Mouse (Mus musculus): Measurements from ENCODE around the gene Lrif1.
"Not testable (repeated sequence)": the region's sequence is repeated elsewhere in the genome, so short reads cannot be mapped to it uniquely, and the experiment has no call there.

Gene Lrif1

GRCm38 (mm10) chr3:106684830-106685229 is at the start of gene Lrif1:
TSS of gene Lrif1 (plus strand) at chr3:106684987.
- DNase-seq: peak; percentile 85

- DNase-seq: not testable (repeated sequence)
Observed at GRCm38 (mm10) chr3:106672811-106673210, 12.0 kb upstream of the Lrif1 start.

GRCm38 (mm10) chr3:106685381-106685780 is 594 bp downstream of the Lrif1 start:
- DNase-seq: no peak

GRCm38 (mm10) chr3:106721397-106722027 is 36.7 kb downstream of the Lrif1 start:
- peak; percentile 94 to 95 for DNase-seq

GRCm38 (mm10) chr3:106722028-106722945 is 37.5 kb downstream of the Lrif1 start:
- peak; percentile 85 to 86 for DNase-seq

DNA sequence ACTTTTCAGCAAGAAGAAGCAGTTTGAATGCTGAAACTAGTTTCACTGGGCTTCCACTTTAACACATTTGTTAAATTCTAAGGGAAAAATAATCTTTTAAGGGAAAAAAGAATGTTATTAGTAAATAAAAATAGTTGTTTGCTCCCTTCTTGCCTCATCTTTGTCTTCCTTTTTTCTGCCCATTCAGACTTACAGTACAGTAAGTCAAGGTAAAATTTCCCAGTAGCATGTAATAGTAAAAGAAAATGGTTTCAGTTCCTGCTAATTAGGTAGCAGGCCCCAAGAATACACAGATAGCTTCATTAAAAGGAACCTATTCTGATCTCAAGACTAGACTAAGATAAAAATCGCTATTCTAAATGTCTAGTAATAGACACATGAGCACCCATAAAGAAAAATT is 71.1 kb downstream of the Lrif1 start:
- DNase-seq: no peak

GRCm38 (mm10) chr3:106771834-106772233 is 87.0 kb downstream of the Lrif1 start:
- DNase-seq: no peak

DNA sequence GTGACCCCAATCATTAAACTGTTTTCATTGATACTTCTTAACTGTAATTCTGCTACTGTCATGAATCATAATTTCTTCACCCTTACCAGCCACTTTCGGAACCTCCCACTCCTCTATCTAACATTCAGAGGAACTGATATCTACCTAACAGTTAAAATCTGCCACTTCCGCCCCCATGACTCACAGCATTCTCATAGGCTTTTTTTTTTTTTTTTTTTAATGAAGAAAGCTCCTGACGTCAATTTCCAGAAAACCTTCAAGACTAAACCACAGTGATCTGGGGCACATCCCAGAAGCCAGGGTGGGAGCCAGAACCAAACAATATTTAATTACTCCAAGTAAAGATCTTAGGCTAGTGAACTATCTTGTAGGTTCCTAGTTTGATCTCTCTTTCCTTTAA is 100.3 kb downstream of the Lrif1 start:
- DNase-seq: no peak

Measured in cerebellum, postnatal 14 days (tissue).